Mouse (Mus musculus): ENCODE data around the gene Gm28305. TPM values are rescaled to one million over a fixed set of nuclear protein-coding genes. Genes with fewer than 3 reads are reported as not detected.

The Gm28305 gene
- total RNA-seq, 2 experiments from 2014 or later = not detected

GRCm38 (mm10) chr9:104064571-104064970 lies 24.1 kb downstream of the Gm28305 start:
- no peak for ATAC-seq (replicated peaks; ENCODE audit: poor library complexity, severe bottlenecking)

- ATAC-seq (replicated peaks; ENCODE audit: poor library complexity, severe bottlenecking) = no peak
Observed at GRCm38 (mm10) chr9:104070241-104070640, 29.8 kb downstream of the Gm28305 start.

DNA sequence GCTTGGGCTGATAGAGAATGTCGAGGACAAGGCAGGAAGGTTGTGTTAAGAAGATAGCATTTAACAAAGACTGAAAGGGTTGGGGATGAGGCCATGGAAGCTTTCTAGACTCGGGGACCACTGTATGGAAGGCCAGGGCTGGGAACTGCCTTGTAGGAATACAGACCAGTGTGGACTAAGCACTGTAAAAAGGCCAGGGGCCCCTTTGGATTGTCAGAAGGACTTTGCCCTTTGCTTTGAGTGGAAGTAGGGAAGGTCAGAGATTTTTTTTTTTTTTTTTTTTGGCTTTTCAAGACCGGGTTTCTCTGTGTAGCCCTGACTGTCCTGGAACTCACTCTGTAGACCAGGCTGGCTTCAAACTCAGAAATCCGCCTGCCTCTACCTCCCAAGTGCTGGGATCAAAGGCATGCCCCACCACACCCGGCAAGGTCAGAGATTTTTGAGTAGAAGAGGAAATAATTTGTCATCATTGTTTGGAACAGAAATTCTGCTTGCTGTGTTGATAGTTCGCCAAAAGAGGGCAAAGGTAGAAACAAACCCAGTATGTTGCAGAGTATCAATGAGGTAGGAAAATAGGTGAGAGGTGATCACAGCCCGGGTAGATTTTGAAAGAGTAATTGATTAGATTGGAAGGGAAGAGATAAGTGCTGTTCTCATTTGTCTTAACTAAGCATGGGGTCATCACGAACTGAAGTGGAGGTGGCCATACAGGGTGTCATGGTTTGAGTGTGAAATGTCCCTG lies 30.6 kb downstream of the Gm28305 start:
- no peak for ATAC-seq (replicated peaks; ENCODE audit: poor library complexity, severe bottlenecking)

GRCm38 (mm10) chr9:104075808-104076207 lies 35.3 kb downstream of the Gm28305 start:
- peak; percentile 72 for ATAC-seq (replicated peaks; ENCODE audit: poor library complexity, severe bottlenecking)

GRCm38 (mm10) chr9:104078780-104079179 lies 38.3 kb downstream of the Gm28305 start:
- no peak for ATAC-seq (replicated peaks; ENCODE audit: poor library complexity, severe bottlenecking)

DNA sequence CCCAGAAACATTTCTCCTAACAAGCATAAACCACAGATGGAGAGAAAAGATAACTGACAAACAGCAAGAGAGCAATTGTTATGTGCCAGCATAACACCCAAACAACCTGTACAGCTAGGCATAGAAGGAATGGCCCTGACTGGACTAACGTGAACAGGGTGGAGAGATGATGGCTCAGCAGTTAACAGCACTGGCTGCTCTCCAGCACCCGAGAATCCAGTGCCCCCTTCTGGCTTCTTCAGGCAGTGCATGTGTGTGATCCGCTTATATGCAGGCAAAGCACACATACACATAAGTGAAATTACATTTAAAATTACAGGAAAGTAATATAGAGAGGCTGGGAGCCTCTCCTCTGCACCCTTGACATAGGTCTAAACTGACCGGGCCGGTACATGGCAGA lies 38.9 kb downstream of the Gm28305 start:
- ATAC-seq (replicated peaks; ENCODE audit: poor library complexity, severe bottlenecking) = peak; percentile 94

- no peak for ATAC-seq (replicated peaks; ENCODE audit: poor library complexity, severe bottlenecking)
Observed at GRCm38 (mm10) chr9:104080038-104080437, 39.6 kb downstream of the Gm28305 start.

DNA sequence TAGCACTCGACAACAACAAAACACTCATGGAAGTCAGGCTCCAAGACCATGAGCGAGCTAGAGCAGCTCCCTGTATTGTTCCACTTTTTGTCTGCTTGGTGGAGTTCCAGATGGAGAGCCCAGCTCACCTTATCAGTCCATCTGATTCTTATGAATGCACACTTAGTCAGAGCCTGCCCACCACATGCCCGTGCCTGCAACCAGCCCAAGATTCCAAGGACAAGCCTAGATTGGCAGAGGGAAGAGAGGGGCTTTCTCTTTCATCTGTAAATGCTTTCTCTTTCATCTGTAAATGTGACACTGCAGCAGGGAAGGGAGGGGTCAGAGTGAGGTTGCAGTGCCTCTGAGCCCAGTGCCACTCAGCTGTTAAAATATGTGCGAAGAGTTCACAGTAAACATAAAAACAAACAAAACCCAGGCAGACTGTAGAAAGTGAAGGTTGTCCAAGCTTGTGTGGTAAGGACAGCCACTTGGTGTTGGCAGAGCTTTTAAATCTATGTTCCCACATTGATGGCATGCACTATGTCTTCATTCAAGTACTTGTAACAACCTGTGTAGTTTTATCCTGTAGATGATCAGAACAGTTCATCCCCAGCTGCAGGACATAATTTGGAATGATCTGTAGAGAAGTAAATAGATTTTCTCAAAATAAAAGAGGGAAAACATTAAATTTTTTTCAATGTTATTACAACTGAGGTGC lies 45.4 kb downstream of the Gm28305 start:
- no peak for ATAC-seq (replicated peaks; ENCODE audit: poor library complexity, severe bottlenecking)

DNA sequence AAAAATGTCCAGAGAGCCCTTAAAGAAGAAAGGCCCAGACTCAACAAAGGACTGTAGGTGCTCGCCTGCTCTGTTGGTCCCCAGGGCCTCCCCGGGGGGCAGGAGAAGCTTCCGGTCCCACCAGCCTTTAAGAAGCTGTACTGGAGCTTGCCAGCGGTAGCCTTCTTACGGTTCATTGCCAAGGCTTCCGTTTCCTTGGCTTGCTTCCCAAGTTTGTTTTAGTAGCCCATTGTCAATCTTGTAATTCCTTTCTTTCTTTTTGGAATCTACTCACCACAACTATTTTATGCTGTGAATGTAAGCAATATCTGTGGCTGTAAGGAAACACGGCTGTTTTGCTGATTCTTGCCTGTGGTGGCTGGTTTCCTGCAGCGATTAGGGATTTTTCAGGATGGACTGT lies 48.1 kb downstream of the Gm28305 start:
- ATAC-seq (replicated peaks; ENCODE audit: poor library complexity, severe bottlenecking) = no peak

GRCm38 (mm10) chr9:104092945-104093344 lies 52.5 kb downstream of the Gm28305 start:
- ATAC-seq (replicated peaks; ENCODE audit: poor library complexity, severe bottlenecking) = no peak

- peak; percentile 97 for ATAC-seq (replicated peaks; ENCODE audit: poor library complexity, severe bottlenecking)
Observed at GRCm38 (mm10) chr9:104098256-104098655, 57.8 kb downstream of the Gm28305 start.

- ATAC-seq (replicated peaks; ENCODE audit: poor library complexity, severe bottlenecking) = no peak
Observed at GRCm38 (mm10) chr9:104099060-104099459, 58.6 kb downstream of the Gm28305 start.

GRCm38 (mm10) chr9:104100822-104101221 lies 60.4 kb downstream of the Gm28305 start:
- ATAC-seq (replicated peaks; ENCODE audit: poor library complexity, severe bottlenecking) = no peak

DNA sequence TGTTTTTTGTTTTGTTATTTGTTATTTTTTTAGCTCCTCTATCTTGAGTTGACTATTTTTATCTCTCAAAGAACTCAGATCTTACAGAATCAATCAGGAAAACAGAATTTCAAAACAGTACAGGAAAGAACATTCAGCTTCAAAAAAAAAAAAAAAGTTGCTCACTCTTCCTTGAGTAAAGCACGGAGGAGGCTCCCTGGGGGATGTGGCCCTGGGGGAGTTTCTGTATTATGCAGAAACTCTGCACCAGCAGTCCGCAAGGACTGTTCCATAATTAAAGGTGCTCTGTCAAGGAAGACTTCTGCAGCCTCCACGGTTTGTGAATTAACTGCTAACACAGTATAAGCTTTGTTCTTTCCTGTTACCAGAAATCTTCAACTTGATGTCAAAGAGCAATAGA lies 61.0 kb downstream of the Gm28305 start:
- no peak for ATAC-seq (replicated peaks; ENCODE audit: poor library complexity, severe bottlenecking)

DNA sequence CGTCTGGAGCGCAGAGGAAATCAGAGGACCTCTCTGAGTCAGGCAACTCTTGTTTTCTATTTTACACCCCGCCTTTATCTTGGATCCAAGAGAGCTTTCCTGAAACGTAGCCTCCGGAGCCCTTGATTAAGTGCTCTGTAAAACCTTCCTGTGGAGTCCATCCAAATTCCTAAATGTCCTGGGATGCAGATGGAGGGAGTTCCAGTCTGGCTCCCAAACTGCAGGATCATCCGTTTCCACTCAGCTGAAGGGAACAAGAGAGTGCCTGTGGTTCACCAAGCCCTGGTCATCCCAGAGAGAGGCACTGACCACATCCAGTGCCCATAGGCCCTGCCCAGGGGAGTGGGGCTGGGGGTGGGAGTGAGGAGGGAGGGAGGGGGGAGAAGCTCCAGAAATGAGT lies 61.8 kb downstream of the Gm28305 start:
- no peak for ATAC-seq (replicated peaks; ENCODE audit: poor library complexity, severe bottlenecking)

- no peak for ATAC-seq (replicated peaks; ENCODE audit: poor library complexity, severe bottlenecking)
Observed at GRCm38 (mm10) chr9:104102901-104103300, 62.4 kb downstream of the Gm28305 start.

- ATAC-seq (replicated peaks; ENCODE audit: poor library complexity, severe bottlenecking) = no peak
Observed at GRCm38 (mm10) chr9:104104986-104105385, 64.5 kb downstream of the Gm28305 start.

DNA sequence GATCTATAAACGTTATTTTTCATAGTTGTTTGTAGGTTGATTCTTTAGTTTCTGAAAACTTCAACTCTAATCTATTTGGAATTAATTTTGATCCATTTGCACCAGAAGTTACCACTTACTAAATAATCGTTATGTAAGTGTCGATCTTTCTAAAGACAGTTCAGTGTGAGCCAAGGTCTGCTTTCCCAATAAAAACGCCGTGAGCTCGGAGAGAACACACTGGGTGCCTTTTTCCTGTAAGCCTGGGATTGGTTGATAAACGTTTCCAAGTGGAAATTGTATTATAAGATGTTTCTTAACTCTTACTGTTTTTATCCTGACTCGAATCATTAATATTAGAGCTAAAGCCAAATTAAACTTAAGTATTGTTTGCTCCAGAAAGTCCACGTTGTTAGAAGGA lies 66.5 kb downstream of the Gm28305 start:
- ATAC-seq (replicated peaks; ENCODE audit: poor library complexity, severe bottlenecking) = no peak

DNA sequence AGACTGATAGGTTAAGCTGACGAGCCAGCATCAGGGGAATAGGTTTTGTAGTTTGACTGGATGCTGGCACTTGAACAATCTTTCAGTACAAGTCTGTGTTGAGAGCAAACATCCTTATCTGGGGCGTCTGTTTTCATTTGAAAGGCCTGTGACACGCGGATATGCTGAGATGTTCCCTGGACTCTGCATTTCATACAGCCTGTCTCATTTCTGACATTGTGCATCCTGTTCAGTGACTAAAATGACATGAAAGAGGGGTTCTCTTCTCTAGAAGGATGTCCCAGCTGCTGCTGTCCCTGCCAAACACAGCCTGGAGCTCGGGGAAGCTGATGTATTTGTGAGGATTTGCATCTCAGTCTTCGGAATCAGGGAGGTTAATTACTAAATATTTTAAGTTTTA lies 67.0 kb downstream of the Gm28305 start:
- ATAC-seq (replicated peaks; ENCODE audit: poor library complexity, severe bottlenecking) = no peak

DNA sequence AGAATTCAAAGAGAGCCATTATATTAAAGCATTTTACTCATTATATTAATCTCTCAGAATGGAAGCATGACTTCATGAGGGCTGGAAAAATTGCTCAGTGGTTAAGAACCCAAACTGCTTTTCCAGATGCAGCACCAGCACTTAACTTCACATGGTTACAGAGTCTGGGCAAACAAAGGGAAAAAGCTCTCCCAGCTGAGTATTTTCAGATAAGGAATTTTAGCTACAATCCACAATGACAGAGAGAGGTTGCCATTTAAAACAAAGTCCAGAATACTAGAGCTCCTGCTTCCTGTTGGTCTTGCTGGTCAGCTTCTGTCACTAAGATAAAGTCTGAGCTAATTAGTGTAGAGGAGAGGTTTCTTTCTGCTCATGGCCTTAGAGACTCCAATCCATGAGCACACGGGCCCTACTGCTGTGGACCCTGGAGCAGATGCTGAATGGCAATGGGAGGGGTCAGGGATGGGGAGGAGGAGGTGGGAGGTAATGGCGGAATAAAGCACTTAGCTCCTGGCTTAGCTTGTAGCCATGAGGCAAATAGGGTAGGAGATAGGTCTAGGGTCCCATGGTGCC lies 68.2 kb downstream of the Gm28305 start:
- no peak for ATAC-seq (replicated peaks; ENCODE audit: poor library complexity, severe bottlenecking)

GRCm38 (mm10) chr9:104109151-104109550 lies 68.7 kb downstream of the Gm28305 start:
- ATAC-seq (replicated peaks; ENCODE audit: poor library complexity, severe bottlenecking) = no peak

- peak; percentile 84 for ATAC-seq (replicated peaks; ENCODE audit: poor library complexity, severe bottlenecking)
Observed at GRCm38 (mm10) chr9:104123101-104123500, 82.6 kb downstream of the Gm28305 start.

Measured in granulocyte monocyte progenitor cell, adult 5-6 weeks (primary cell).